ENCODE assay signal across 8 mouse cellular contexts in genomic region chr1:133660466-133661202, GRCm38 (mm10). TPM values are rescaled to one million over a fixed set of nuclear protein-coding genes. Genes with fewer than 3 reads are reported as not detected.
DNase-seq lines count a peak whose midpoint lies in the region; ATAC-seq and TF ChIP-seq lines count a peak whose summit lies in the region.

Gene Zbed6, minus strand, starts transcription at chr1:133660885.

- H3K27ac ChIP-seq in ES-E14 (ENCODE audit: insufficient read depth, low read depth, low read length, poor library complexity, severe bottlenecking): peak within 1 kb of the TSS; percentile 99
- H3K27ac ChIP-seq in forebrain, embryonic 11.5 days (ENCODE audit: low read depth, low read length): peak within 1 kb of the TSS; percentile 77
- H3K27ac ChIP-seq in heart, postnatal 0 days (ENCODE audit: low read depth): peak within 1 kb of the TSS; percentile 96
- H3K27ac ChIP-seq in olfactory bulb, adult 2 months (ENCODE audit: insufficient read depth, low read depth, low read length): peak within 1 kb of the TSS; percentile 87

- H3K36me3 ChIP-seq in ES-E14 (ENCODE audit: control insufficient read depth, insufficient read depth, low read length, poor library complexity, severe bottlenecking): peaks cover 19% of the 10 kb centered on the region
- peaks cover 3% of the 10 kb centered on the region; the same call in 1 of the 2 replicates for H3K36me3 ChIP-seq in forebrain, embryonic 11.5 days (ENCODE audit: control insufficient read depth, insufficient read depth, low read length)
- H3K36me3 ChIP-seq in heart, postnatal 0 days (replicated peaks; ENCODE audit: control insufficient read depth, insufficient read depth, low read length): peaks cover 24% of the 10 kb centered on the region

- H3K9ac ChIP-seq in ES-E14 (ENCODE audit: insufficient read depth, low read depth, low read length, poor library complexity, severe bottlenecking): peak within 1 kb of the TSS; percentile 99
- peak within 1 kb of the TSS; percentile 89 for H3K9ac ChIP-seq in forebrain, embryonic 11.5 days (ENCODE audit: low read length)
- peak within 1 kb of the TSS; percentile 90 for H3K9ac ChIP-seq in heart, postnatal 0 days (replicated peaks; ENCODE audit: low read depth, low read length)

- peak within 1 kb of the TSS; percentile 76 to 99 for H3K4me3 ChIP-seq in ES-E14 (ENCODE audit: insufficient read depth in 1 of 2, low read depth in 1 of 2, low read length in 2 of 2, poor library complexity in 1 of 2, severe bottlenecking in 1 of 2)
- peak within 1 kb of the TSS; percentile 88 for H3K4me3 ChIP-seq in forebrain, embryonic 11.5 days (ENCODE audit: low read depth, low read length)
- H3K4me3 ChIP-seq in heart, postnatal 0 days (ENCODE audit: low read depth, low read length): peak within 1 kb of the TSS; percentile 96
- H3K4me3 ChIP-seq in lung, adult 2 months (replicated peaks; ENCODE audit: extremely low read depth, low read depth, low read length): peak within 1 kb of the TSS; percentile 72
- peak within 1 kb of the TSS; percentile 74 for H3K4me3 ChIP-seq in olfactory bulb, adult 2 months (ENCODE audit: insufficient read depth, low read depth, low read length)

- TF ChIP-seq EP300 in heart, postnatal 0 days (IDR thresholded peaks at IDR 0.05; ENCODE audit: low read depth): 0 out of 2 replicates have a peak, but pooled peaks have one; percentile 4

- no peaks in the 10 kb centered on the region for H3K27me3 ChIP-seq in forebrain, embryonic 11.5 days (ENCODE audit: control insufficient read depth, insufficient read depth, low read length)
- H3K27me3 ChIP-seq in heart, postnatal 0 days (ENCODE audit: control insufficient read depth, insufficient read depth, low read length): no peaks in the 10 kb centered on the region

- no peak for TF ChIP-seq POLR2A in lung, adult 2 months (IDR thresholded peaks at IDR 0.05; ENCODE audit: borderline replicate concordance, extremely low read depth, low read depth, low read length)
- TF ChIP-seq POLR2A in olfactory bulb, adult 2 months (IDR thresholded peaks at IDR 0.05; ENCODE audit: insufficient read depth, low read depth, low read length): no peak

- H3K4me1 ChIP-seq in ES-E14 (ENCODE audit: control insufficient read depth in 2 of 2, insufficient read depth in 2 of 2, low read length in 2 of 2, poor library complexity in 1 of 2): peaks cover 8 to 12% of the 10 kb centered on the region in 2 experiments
- peaks cover 5% of the 10 kb centered on the region; the same call in 1 of the 2 replicates for H3K4me1 ChIP-seq in forebrain, embryonic 11.5 days (replicated peaks; ENCODE audit: control insufficient read depth, insufficient read depth, low read length)
- H3K4me1 ChIP-seq in heart, postnatal 0 days (ENCODE audit: control insufficient read depth, insufficient read depth): peaks cover 42% of the 10 kb centered on the region
- H3K4me1 ChIP-seq in lung, adult 2 months (ENCODE audit: control insufficient read depth, insufficient read depth, low read length): peaks cover 16% of the 10 kb centered on the region
- H3K4me1 ChIP-seq in olfactory bulb, adult 2 months (ENCODE audit: control insufficient read depth, insufficient read depth, low read length): peaks cover 4% of the 10 kb centered on the region

- DNase-seq in ES-E14 (ENCODE audit: low read depth, low spot score): peak; percentile 69
- DNase-seq in c-Kit-positive CD71-negative TER-119-negative erythroid progenitor cells, embryonic 14.5 days (ENCODE audit: low read depth): peak; percentile 20
- peak; percentile 86 for DNase-seq in forebrain, embryonic 11.5 days (ENCODE audit: low spot score)
- DNase-seq in heart, postnatal 0 days (ENCODE audit: low spot score): peak; percentile 49
- peak; percentile 86 to 89 for DNase-seq in kidney, postnatal 25 days
- DNase-seq in lung, adult 2 months: peak; percentile 67
- DNase-seq in thymus, postnatal 10 days (ENCODE audit: low spot score in 2 of 2): peak; percentile 58 to 67

- TF ChIP-seq CTCF in heart, postnatal 0 days (IDR thresholded peaks at IDR 0.05; ENCODE audit: low read depth): no peak
- no peak for TF ChIP-seq CTCF in lung, adult 2 months (IDR thresholded peaks at IDR 0.05; ENCODE audit: insufficient read depth, low read length)
- no peak for TF ChIP-seq CTCF in olfactory bulb, adult 2 months (IDR thresholded peaks at IDR 0.05; ENCODE audit: insufficient read depth, low read depth, low read length)

- no peaks in the 10 kb centered on the region for H3K9me3 ChIP-seq in ES-E14 (ENCODE audit: control insufficient read depth, insufficient read depth, low read depth, low read length)
- no peaks in the 10 kb centered on the region for H3K9me3 ChIP-seq in forebrain, embryonic 11.5 days (ENCODE audit: control insufficient read depth, low read length)
- H3K9me3 ChIP-seq in heart, postnatal 0 days (replicated peaks; ENCODE audit: control insufficient read depth, low read length): no peaks in the 10 kb centered on the region

- 2% methylated on average over 41 of the region's 41 CpGs for WGBS in forebrain, embryonic 11.5 days
- under 1% methylated on average over 40 of the region's 41 CpGs for WGBS in heart, postnatal 0 days
- WGBS in lung, adult 2 months: under 1% methylated on average over 39 of the region's 41 CpGs
- 1% methylated on average over 41 of the region's 41 CpGs for WGBS in olfactory bulb, adult 2 months

- H3K4me2 ChIP-seq in forebrain, embryonic 11.5 days (ENCODE audit: low read depth, low read length, severe bottlenecking): peak within 1 kb of the TSS; percentile 74
- H3K4me2 ChIP-seq in heart, postnatal 0 days (ENCODE audit: low read depth, low read length): peak within 1 kb of the TSS; percentile 95

- in situ Hi-C loops in ES-E14 (cut with MboI; ENCODE audit: low sequenced_read_pairs in 2 of 2, unreplicated experiment in 2 of 2): no loop called here

- peak; percentile 81 for ATAC-seq in forebrain, embryonic 11.5 days (replicated peaks; ENCODE audit: low FRiP score)
- ATAC-seq in heart, postnatal 0 days (ENCODE audit: insufficient read depth, low read depth): peak; percentile 77

TF ChIP-seq in ES-E14, 5 proteins besides CTCF, POLR2A, EP300 and RAD21:
- TF ChIP-seq ZC3H11A (IDR thresholded peaks at IDR 0.05; ENCODE audit: borderline replicate concordance, low read depth, low read length): no peak
- TF ChIP-seq ZNF384 (IDR thresholded peaks at IDR 0.05; ENCODE audit: low read depth, low read length): no peak
- no peak; the same call in 1 of the 2 replicates for TF ChIP-seq CHD2 (IDR thresholded peaks at IDR 0.05; ENCODE audit: low read depth, low read length)
- TF ChIP-seq HCFC1 (IDR thresholded peaks at IDR 0.05; ENCODE audit: borderline replicate concordance, insufficient read depth, low read length): no peak
- TF ChIP-seq MAFK (IDR thresholded peaks at IDR 0.05; ENCODE audit: insufficient read depth, low read depth, low read length): no peak

RNA-seq across cellular contexts. Expression of gene Zbed6, which starts in this region (rescaled TPM):
- 16.7 and 22.1 TPM in 2 replicates for total RNA-seq in ES-E14 (2012; rRNA removed)
- polyA plus RNA-seq in forebrain, embryonic 11.5 days (2014; fragmentation: Nextera tagmentation; extraction: Ambion mirVana): not detected in 2 replicates
- total RNA-seq in heart, postnatal 0 days (2014; rRNA removed; ENCODE audit: low replicate concordance): 7.3 and 18.8 TPM in 2 replicates
- not detected in 2 replicates for polyA plus RNA-seq in heart, postnatal 0 days (2015; fragmentation: Nextera tagmentation; extraction: Ambion mirVana)
- 2.0 and 4.6 TPM in 2 replicates for polyA plus RNA-seq in lung, adult 2 months (2012; rRNA removed)
- polyA plus RNA-seq in olfactory bulb, adult 2 months (2012; ENCODE audit: insufficient read depth, insufficient read length, low replicate concordance, missing spikeins): not detected in 2 replicates

Comparison
In these comparisons a context has a peak if more than half of its experiments do, and no peak if none do; other contexts are left out.
1. Peak in every context shown above with its lines: DNase-seq, ATAC-seq, H3K4me3 ChIP-seq and H3K27ac ChIP-seq.
2. Peak in DNase-seq, ATAC-seq, H3K4me3 ChIP-seq, H3K27ac ChIP-seq, H3K9ac ChIP-seq and H3K4me2 ChIP-seq in forebrain, embryonic 11.5 days; RNA of the gene not detected or under 1 TPM.
3. DNase-seq: peak in every context shown above with its lines; median percentile 88 in kidney, postnatal 25 days; 86 in forebrain, embryonic 11.5 days; 69 in ES-E14; 67 in lung, adult 2 months; 62 in thymus, postnatal 10 days; 49 in heart, postnatal 0 days; 20 in c-Kit-positive CD71-negative TER-119-negative erythroid progenitor cells, embryonic 14.5 days.